Mouse (Mus musculus) T-cell, adult 2 months (primary cell): ENCODE data around the gene Wdr49.

ENCODE experiments used
- DNase-seq: peaks from one replicate; pipeline ENCODE4 v3.0.0; 2022; ENCODE audit warnings: low spot score

Gene Wdr49

DNA sequence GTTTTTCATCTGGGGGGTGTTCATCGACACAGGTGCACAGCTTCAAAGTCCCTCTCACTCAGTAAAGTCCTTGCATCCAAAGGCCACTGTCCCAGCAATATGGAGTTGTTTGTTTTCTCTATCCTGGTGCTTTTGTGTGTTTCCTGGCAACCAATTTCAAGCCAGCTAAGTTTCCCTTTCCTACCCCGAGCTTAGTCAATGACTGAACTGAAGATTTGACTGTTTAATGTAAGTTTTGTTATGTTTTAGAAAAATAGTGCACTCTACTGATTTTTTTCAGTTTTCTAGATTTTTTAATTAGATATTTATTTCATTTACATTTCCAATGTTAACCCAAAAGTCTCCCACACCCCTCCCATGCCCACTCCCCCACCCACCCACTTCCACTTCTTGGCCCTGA lies at the start of gene Wdr49:
Gene Wdr49, minus strand, starts transcription at position 101 of the 400 bp plus-strand sequence.
- no peak for DNase-seq

DNA sequence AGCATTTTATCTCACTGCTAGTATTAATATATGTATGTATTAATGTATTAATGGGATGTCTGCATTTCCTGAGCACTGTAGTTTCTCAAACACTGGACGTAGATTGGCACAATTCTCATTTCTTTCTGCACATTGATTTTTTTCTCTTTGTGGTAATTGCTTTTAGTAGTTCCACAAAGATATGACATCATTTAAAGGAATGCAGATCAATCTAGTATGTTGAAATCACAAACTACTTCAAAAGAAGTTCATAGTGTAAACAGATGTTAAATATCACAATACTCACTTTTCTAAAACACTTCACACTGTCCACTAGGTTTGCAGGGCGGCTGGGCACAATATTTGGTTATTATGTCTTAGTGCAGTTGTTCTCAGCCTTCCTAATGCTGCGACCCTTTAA lies 49.1 kb upstream of the Wdr49 start:
- no peak for DNase-seq

DNA sequence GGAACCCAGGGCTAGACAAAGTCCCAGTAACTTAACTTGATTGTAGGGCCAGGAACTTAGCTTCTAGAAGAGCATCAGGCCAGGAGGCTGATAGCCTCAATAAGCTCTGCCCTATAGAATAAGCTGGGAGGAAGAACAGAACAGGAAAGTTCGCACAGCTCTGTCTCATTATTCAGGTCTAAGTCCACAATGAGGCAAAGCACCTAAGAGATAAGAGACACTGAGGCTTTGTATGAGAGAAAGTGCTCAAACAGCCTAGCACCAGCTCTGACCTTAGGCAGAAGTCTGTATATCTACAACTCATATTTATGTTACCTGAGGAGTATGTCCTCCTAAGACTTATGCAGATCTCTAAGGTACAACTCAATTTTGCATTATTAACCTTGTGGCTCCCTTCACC lies 40.6 kb upstream of the Wdr49 start:
- no peak for DNase-seq

DNA sequence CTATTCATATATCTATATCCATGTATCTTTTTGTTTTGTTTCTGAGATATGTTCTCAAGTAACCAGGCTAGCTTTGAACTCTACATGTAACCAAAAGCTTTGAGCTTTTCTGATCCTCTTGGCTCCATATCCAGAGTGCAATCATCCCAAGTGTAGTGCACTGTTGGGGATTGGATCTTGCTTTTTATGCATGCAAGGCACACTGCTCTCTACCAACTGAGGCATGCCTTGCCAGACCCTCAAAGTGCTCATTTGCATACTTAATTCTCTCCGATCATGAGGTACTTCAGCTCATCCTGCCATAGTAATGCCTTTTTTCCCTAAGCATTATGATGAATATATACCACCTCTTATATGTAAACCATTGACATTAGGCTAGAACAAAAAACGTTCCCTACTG lies 39.4 kb upstream of the Wdr49 start:
- no peak for DNase-seq

DNA sequence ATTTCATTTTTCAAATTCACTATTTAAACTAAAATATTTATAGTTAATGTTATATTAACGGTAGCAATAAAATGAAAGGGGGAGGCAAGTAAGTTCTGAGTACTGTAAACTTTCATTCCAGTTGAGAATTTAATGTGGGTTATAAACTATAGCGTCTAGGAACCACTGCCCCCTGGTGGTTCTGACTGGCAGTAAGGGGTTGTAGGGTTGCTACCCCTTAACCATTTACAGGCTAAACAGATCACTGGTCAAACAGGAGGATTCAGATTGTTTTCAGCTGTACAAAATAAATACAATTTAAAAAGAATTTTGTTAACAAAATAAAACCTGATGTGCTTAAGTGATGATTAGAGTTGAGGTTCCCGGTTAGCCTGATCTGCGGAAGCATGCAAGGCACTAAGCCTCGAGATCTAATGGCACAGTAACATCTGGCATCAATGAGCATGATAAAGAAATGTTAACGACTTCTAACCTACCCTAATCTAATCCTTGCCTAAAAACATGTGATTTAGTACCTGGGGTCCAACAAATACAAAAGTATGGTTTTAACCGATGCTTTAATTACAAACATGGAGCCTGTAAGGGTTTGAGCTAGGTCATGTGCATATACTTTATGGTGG lies 35.8 kb upstream of the Wdr49 start:
- peak; percentile 52 for DNase-seq

DNA sequence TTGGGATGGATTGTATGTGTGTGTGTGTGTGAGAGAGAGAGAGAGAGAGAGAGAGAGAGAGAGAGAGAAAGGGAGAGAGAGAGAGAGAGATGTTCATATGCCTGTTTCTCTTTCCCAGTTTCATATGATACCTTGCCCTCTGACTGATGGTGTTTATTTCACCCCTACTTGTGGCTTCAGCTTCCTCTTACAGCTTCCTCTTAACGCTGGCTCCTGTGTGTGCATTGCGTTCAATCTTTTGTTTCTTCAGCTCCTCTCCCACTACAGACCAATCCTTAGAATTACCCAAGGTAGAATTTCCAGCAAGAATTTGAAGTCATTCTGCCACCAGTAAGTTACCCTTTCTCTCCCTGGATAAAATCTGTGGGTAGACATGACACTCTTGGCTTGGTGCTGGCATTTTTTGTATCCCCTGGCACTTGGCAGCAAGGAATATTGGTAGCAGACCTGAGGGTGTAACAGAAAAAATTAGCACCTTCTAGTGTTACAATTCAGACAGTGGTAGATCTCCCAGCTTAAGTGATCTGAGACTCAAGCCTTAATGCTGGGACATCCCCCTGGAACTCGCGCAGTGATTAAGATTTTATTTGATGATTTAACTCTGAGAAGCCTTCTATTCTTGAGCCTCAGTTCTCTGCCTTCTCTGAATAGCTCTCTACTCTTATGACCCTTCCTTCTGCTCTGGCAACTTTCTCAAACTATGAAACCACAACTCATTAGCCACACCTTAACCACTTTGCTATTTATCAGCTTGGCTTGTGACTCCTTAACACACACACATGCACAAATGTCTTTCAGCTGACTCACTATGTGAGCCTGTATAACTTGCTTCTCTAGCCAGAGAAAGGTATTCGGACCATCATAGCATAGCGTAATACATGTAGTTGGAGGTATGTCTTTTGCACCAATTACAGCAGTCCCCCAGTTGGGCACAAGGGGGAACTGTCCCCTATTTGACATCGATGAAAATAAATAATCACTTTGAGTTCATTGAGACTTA lies 17.3 kb upstream of the Wdr49 start:
- peak; percentile 12 for DNase-seq

DNA sequence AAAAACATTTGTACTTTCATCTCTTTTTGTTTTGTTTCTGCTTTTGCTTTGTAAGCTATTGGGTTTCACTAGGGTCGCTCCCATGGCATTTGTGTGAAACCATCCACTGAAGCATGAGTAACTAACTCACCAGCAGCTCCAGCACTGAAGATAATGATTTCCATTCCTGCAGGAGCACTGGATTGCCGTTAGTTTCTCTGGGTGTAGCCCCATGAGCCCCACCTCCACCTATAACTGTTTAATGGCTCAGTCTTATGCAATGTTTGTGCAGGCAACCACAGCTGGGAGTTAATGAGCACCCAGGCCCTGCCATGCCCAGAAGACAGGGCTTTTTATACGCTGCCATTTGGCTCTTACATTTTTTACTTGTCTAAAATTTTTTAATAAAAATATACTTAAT lies 11.0 kb upstream of the Wdr49 start:
- no peak for DNase-seq

DNA sequence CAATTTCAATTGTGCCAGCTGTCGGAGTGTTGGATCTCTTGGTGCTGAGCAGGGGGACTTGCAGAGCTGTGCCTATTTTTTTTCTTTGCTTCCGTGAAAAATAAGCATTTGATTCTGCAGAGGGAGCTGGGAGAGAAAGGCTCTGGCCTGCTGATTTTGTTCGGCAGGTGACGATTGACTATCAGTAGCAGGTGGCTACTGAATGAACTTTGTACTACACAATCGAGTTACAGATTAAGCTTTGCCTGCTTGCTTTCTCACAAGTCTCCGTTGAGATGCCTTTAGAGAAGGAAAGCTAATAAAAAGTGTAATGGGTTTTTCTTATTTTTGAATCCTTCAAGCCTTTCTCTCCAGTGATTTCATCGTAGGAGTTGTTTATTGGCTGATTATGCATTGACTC lies 6.8 kb downstream of the Wdr49 start:
- no peak for DNase-seq

DNA sequence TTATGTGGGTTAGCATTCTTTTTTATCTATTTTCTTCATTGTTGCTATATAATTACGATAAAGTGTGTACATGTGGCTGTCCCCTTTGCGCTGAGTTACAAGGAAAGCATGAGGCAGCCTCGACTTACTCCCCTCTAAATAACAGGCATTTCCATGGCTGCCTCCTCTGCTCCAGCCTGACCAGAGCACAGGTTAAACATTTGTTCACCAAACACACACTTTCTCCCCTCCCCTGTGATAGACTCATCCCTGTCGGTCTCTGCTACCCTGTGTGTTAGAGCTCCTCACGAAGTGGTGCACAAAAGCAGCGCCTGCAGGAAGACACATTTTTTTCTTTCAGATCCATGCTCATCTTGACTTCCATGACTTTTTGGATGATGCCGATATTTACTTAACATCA lies 7.3 kb downstream of the Wdr49 start:
- DNase-seq = no peak

DNA sequence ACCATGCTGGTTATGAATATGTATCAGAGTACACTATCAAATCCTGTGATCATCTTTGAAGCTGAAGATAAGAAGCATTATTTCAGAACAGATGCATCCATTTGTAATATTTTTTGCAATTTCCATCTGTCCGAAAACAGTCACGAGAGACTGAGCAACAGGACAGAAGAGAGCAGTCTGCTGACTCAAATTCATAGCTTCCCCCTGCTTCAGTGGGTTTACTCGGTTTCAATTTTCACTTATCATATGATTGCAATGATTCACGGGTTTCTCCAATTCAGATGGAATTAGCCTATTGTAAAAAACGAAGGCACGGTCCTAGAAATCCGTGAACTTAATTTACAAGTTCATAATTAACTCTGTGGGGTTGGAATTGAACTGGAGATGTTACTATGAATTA lies 13.8 kb downstream of the Wdr49 start:
- DNase-seq = no peak

DNA sequence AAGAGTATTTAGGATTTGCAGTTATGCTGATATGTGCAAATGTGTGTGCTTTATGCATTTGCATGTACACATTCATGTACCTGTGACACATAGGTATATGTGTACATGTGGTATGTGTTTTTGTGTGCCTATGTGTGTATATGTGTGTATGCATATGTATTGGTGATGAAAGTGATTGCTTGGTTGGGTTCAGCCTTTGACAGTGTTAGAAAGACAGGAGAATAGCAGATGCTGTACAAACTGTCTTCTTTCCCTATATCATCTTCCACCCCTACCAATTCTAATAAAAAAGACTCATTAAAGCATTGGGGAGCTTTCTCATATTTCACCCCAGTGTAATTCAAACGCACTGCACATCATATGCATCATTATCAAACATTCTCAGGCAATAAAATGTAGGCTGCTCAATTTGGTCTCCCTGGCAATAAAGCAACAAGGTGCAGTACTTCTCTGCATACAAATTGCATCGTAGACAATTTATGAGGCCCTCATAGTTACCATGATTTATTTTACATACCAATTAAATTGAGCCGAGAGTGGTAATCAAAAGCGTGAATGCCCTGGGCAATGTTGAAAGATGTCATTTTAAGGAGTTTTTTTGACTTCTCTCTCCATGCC lies 51.3 kb downstream of the Wdr49 start:
- no peak for DNase-seq

DNA sequence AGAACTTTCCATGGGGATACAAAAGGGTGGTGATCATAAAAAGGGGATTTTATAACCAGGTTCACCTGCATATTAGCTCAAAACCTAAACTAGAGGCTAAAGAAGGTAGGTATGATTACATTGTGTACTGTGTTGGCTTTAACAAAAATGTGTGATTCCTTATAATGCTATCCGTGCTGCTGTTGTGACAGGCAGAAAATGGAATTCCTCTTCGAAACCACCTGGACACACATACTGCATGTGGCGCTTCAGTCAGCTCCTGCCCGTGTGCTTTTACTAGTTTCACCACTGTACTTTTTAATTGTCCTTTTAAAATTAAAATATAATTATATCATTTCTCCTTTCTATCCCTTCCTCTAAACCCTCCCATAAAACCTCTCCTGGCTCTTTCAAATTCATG lies 86.0 kb downstream of the Wdr49 start:
- no peak for DNase-seq

DNA sequence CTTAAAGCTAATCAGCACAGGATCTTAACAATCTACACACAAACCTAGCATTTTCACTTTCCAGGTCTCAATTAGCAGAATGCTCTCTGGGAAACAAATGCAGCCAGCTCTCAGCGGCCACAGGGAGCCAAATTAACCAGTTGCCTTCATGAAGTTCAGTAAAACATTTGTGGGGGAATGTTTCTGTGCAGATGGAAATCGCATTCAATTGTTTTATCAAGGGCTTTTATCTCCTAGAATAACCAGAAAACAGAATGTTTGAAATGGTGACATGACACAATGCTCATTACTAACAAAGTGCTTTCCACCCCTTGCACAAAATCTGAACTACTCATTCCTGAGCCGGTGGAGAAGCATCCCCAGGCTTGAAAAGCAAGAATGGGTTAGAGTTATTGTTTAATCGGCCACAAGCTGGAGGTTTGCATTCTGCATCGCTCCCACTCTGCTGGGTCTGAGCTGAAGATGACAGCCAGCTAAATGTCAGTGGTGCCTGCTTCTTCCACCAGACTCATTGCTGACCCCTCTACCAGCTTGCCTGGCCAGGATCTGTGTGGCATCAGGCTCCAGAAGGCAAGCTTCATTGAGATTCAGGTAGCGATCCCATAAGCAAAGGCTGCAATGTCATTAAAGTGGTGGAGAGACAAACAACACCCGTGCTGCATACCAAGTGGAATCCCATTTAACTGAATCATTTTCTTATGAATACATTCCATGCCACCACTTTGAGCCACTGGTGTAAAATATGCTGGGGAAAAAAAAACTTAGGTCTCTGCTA lies 86.6 kb downstream of the Wdr49 start:
- no peak for DNase-seq

DNA sequence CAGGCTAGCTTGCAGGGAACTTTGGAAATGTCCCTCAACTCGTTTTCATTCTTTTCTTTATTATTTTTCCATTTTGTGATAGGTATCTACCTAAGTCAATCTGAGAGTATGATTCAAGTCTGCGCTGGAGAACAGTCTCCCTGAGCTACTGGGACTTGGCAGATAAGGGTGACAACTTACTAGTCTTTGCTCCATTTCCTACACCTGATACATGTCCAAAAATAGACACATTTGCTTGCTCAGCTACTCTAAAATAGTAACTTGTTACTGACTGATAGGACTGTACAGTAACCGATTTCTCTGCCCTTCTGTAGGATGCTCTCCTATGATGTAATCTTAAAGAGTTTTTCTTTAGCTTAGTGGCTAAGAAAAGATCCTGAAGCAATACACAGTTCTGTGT lies 87.5 kb downstream of the Wdr49 start:
- no peak for DNase-seq

DNA sequence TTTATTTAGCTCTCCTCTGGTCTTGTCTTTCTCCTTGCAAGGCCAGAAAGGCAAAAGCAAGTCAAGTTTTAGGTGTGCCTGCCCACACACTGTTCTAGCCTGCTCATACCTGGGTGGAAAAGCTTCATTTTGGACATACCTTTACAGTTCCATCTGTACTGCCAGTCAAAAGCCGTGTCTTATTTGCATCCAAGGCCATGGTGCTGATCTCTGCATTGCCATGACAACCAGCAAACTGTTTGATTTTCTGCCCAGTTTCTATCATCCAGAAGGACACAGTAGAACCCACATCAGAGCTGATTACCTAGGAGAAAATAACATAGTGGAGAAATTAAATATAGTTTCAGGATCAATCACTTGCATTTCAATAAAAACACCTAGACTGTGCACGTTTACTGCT lies 100.2 kb downstream of the Wdr49 start:
- DNase-seq = no peak

DNA sequence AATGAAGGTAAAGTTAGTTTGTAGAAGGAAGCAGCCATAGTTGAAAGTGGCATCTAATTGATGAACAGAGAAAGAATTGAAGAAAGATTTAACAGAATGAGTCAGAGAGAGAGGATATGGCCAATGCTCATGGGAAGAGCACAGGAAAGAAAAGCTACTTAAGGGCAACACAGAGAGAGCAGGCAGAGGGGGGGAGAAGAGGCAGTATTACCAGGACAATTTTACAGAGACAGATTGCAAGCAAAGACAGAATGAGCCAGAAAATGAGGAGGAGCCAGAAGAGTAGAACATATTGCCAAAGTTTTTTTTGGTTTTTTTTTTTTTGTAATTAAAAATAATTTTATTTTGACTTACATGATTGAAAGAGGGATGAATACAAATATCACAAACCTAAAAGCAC lies 128.0 kb downstream of the Wdr49 start:
- DNase-seq = no peak

DNA sequence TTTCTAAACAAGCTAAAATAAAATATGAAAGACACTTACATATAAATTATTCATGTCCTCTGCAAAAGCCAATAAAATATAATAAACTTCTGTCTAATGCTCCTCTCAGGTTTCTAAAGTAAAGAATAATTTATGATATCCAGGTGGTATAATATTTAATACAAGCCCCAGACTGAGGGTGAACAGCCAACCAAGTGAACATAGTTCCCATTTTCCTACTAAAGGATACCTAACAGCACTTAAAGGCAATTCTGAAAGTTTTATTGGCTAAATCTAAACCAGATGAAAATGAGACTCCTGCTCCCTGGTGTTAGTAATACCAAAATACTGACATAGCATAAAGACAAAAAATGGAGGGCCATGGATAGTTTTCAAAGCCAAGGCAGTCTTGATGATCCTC lies 144.8 kb downstream of the Wdr49 start:
- DNase-seq = no peak

DNA sequence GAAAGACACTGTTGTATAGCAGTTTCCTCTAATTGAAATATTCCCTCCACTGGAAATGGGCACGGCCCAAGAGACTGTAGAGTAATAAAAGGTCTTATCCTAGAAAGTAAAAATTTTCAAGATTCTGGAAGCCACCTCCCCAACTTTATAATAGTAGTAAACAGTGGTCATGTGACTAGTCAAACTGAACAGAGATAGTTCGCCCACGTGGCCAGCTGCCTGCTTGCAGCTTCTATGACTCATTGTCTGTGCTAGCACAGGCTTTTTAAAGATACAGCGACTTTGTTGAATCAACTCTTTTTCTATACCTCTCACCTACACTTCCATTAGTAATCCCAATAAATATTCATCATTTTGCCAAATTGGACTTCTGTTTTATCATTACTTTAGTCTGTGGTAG lies 161.0 kb downstream of the Wdr49 start:
- DNase-seq = no peak

DNA sequence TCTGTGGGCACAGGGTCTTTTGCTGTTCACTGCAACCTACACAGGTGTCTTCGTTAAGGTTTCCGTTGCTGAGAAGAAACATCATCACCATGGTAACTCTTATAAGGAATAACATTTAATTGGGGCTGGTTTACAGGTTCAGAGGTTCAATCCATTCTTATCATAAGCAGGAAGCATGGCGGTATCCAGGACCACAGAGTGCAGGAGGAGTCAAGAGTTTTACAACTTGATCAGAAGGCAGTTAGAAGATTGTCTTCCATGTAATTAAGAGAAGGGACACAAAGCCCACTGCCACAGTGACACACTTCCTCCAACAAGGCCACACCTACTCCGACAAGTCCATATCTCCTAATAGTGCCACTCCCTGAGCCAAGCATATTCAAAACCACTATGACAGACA lies 173.1 kb downstream of the Wdr49 start:
- DNase-seq = no peak

DNA sequence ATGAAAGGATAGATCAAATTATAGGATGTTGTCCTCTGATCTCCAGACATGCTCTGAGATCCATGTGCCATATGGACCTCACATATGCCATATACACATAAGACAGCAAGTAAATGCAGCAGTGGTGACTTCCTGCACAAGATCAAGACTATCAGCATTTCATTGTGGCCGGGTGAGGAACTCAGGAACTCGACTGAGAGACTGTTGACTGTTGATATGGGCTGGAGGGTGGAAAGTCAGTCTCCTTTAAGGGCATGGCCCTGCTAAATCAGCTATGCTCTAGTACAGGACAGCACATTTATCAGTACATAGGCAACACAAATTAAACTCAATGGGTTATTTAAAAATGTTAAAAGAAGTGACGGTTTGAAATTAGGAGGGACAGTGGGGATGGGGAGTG lies 173.7 kb downstream of the Wdr49 start:
- DNase-seq = no peak

DNA sequence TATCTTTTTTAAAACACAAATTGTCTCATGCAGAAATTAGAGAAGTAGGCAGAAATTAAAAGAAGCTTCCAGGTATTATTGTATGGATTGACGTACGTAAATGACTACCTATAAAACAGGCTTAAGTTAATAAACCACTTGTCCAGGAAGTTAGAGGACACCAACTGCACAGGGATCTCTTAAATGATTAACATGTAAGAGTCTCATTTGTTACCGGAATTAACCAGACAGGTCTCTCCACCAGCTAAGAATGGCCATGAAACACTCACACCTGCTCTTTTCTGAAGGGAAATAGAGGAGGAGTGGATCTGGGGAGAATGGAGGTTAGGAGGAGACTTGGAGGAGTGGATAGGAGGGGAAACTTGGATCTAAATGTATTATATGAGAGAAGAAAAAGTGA lies 176.4 kb downstream of the Wdr49 start:
- no peak for DNase-seq

DNA sequence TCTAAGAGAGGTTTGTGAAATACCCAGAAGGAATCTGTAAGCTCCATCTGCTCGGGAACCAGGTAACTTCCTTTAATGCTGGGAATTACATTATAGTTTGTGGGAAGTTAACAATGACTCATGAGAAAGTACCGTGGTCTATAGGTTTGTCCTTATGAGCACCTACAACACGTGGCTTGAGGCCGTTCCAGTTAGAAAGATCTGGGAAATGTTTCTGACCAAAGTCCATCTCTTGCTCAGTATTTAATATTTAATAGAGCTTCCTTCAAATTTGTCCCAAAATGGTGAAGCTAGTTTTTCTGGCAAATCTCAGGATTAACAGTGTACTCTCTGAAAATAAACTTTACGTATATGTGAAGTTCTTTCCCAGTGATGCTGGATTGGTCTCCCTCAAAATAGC lies 177.3 kb downstream of the Wdr49 start:
- no peak for DNase-seq
